Mouse (Mus musculus): Measurements from ENCODE around the gene Llgl2.

DNA sequence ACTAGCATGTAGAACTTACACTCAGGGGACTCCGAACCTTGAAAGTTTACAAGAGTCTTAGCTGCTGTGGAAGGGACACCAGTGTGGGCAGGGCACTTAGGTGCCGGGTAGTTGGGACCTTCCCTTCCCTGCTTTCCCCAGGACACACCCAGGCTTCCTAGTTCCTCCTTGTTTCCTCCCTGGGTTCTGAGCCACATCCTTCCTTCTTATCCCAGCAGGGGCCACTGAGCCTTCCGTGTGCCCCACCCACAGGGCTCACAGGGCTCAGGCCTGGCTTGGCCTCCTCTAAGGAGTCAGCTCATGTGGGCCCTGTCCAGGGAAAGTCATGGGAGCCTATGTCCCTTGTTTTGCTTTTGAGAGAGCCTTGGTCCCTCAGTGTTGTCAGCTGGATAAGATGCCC is 15.9 kb downstream of the Llgl2 start:
- TF ChIP-seq CTCF (IDR thresholded peaks at IDR 0.05; ENCODE audit: borderline replicate concordance, insufficient read depth, low read depth, low read length) (no peak), POLR2A (IDR thresholded peaks at IDR 0.05; ENCODE audit: borderline replicate concordance, insufficient read depth, low read length) (no peak)
